Mouse (Mus musculus) brain, embryonic 14.5 days (tissue): Measurements from ENCODE around the gene Plpp2.

Source experiments
- CTCF ChIP-seq: fragments of 200-500 bp; IDR thresholded peaks from 2 replicates; pipeline ENCODE4 v1.5.1; 2012; ENCODE audit warnings: inconsistent platforms, mild to moderate bottlenecking, moderate library complexity, borderline replicate concordance; ENCODE audit not compliant: insufficient read depth, insufficient read length; ENCODE audit errors: extremely low read depth
- POLR2A ChIP-seq: fragments of 200-500 bp; IDR thresholded peaks from 2 replicates; pipeline ENCODE4 v1.6.1; 2012; ENCODE audit warnings: mild to moderate bottlenecking, inconsistent platforms, borderline replicate concordance; ENCODE audit not compliant: poor library complexity, insufficient read depth, insufficient read length, severe bottlenecking; ENCODE audit errors: extremely low read depth

DNA sequence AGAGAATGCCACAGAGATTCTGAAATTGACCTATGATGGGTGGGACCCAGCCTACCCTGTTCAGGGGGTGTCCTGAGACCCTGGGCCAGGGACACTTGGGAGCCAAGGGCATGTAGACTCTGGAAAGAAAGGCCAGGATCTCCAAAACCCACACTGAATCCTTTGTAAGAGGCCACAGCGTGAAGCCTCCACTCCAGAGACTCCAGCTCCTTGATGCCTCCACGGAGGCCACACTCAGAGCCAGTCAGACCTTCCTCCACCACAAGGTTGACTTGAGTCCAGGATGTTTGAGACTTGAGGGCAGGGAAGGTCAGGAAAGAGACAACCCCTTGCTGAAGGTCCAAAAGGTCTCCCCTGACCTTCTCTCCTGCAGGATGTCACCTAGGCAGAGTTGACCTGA, 830 bp upstream of the Plpp2 start:
- TF ChIP-seq POLR2A (no peak), CTCF (no peak)
